Mouse (Mus musculus) kidney, postnatal 0 days (tissue): ENCODE data around the gene Cebpg. TPM values are rescaled to one million over a fixed set of nuclear protein-coding genes. Genes with fewer than 3 reads are reported as not detected.

Experiments
- ATAC-seq: fragments of 200-750 bp; cut with Nextera tagmentation; replicated peaks from 2 replicates; pipeline ENCODE4 v1.8.0; 2017; ENCODE audit warnings: low read depth, moderate number of reproducible peaks, moderate TSS enrichment, moderate library complexity; ENCODE audit not compliant: low FRiP score
- DNase-seq: peaks from one replicate; pipeline ENCODE4 v3.0.0-alpha.2; 2016; ENCODE audit warnings: low spot score
- H3K27ac ChIP-seq: fragments of 300-500 bp; sonication (generic); 2 replicates; pipeline ENCODE4 v1.5.1; 2014; ENCODE audit warnings: mild to moderate bottlenecking
- H3K27me3 ChIP-seq: fragments of 300-500 bp; sonication (generic); 2 replicates; pipeline ENCODE4 v1.6.1; 2014; ENCODE audit warnings: low read length, mixed read lengths; ENCODE audit not compliant: insufficient read depth
- H3K36me3 ChIP-seq: fragments of 300-500 bp; sonication (generic); 2 replicates; pipeline ENCODE4 v1.6.1; 2014; ENCODE audit warnings: low read length, mixed read lengths; ENCODE audit not compliant: insufficient read depth
- H3K4me1 ChIP-seq: fragments of 300-500 bp; sonication (generic); replicated peaks from 2 replicates; pipeline ENCODE4 v1.6.1; 2014; ENCODE audit warnings: antibody characterized with exemption, low read length, mixed read lengths; ENCODE audit not compliant: insufficient read depth
- H3K4me2 ChIP-seq: fragments of 300-500 bp; sonication (generic); 2 replicates; pipeline ENCODE4 v1.6.1; 2014; ENCODE audit warnings: mild to moderate bottlenecking, low read length, moderate library complexity, mixed read lengths
- H3K4me3 ChIP-seq: fragments of 300-500 bp; sonication (generic); replicated peaks from 2 replicates; pipeline ENCODE4 v1.5.1; 2014; ENCODE audit warnings: low read depth, low read length
- H3K9ac ChIP-seq: fragments of 300-500 bp; sonication (generic); 2 replicates; pipeline ENCODE4 v1.6.1; 2014; ENCODE audit warnings: low read depth, low read length
- H3K9me3 ChIP-seq: fragments of 300-500 bp; sonication (generic); replicated peaks from 2 replicates; pipeline ENCODE4 v1.6.1; 2016; ENCODE audit warnings: low read length, inconsistent platforms, mixed read lengths
- CTCF ChIP-seq: IDR thresholded peaks from 2 replicates; pipeline ENCODE4 v1.5.1; 2016; ENCODE audit warnings: antibody characterized with exemption, low read depth, mild to moderate bottlenecking, moderate library complexity
- WGBS: fragments of 180-500 bp; shearing (Covaris S2); extraction: QIAGEN DNeasy Blood & Tissue Kit; methylation state at CpG from one replicate; pipeline ENCODE4 v1.1.7; 2014; 5-methylcytosine and 5-hydroxymethylcytosine counted together
- microRNA-seq: library from miRNA; unstranded; fragments of <30 nt; microRNA quantifications from one replicate; pipeline ENCODE4, GENCODE M21; 2016
- polyA plus RNA-seq: library from polyadenylated mRNA; unstranded; fragments of >200 nt; fragmentation: Nextera tagmentation; extraction: Ambion mirVana; gene quantifications from 2 replicates; pipeline ENCODE4 v1.2.1, GENCODE M21; 2015

Cebpg gene
- polyA plus RNA-seq, 1 experiment from 2014 or later = 30.8 TPM

DNA sequence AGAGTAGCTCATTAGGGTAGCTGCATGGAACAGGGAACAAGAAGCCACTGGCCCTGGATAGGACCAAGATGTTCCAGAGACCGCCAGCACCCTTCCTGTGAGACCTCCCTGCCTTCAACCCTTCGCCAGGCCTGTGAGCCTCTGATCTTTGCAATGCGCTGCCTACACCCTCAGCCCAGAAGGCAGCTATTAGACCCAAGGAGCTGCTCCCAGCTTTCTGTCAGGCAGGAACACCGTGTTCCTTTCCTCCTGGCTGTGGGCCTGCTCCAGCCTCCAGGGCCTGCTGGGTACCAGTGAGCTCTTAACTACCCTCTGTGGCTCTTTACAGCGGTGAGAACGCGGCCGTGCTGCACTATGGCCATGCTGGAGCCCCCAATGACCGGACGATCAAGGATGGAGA lies 35.0 kb downstream of the Cebpg start:
- H3K36me3 ChIP-seq = peaks cover 11% of the 10 kb centered on the region; the same call in 1 of the 2 replicates
- ATAC-seq (no peak), DNase-seq (no peak)
- H3K27me3 ChIP-seq = no peaks in the 10 kb centered on the region
- H3K4me2 ChIP-seq = no peak overlapping the region
- H3K4me1 ChIP-seq = no peaks in the 10 kb centered on the region
- H3K9ac ChIP-seq = no peak overlapping the region
- TF ChIP-seq CTCF = no peak
- whole genome bisulfite sequencing = 87% methylated on average over 10 of the region's 10 CpGs
- H3K9me3 ChIP-seq = no peaks in the 10 kb centered on the region
- H3K27ac ChIP-seq = no peak overlapping the region
- H3K4me3 ChIP-seq = no peak overlapping the region

DNA sequence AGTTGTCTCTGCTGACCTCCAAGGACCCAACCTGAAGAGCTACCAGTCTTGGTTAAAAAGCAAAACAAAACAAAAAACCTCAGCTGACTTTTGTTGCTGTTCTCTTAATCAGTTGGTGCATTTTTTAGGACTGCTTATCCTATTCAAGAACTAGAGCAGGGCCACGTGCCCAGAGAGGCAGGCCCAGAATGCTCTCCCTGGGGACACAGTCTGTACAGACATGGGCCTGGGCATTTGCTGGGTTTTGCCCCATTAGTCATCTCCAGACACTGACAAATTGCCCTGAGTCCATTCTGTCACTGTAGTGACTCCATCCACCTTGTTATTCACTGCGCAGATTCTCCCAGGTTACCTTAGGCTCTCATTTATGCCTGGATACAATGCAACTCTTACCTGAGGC lies 41.1 kb downstream of the Cebpg start:
- ATAC-seq (no peak), DNase-seq (no peak)
- no peak for TF ChIP-seq CTCF
- no peak overlapping the region for H3K9ac ChIP-seq
- H3K36me3 ChIP-seq = 0 out of 2 replicates have a peak, but pooled peaks cover 7% of the 10 kb centered on the region
- no peak overlapping the region for H3K4me3 ChIP-seq
- H3K4me1 ChIP-seq = no peaks in the 10 kb centered on the region
- WGBS = 68% methylated on average over 2 of the region's 2 CpGs
- H3K27ac ChIP-seq = no peak overlapping the region
- no peaks in the 10 kb centered on the region for H3K9me3 ChIP-seq
- no peaks in the 10 kb centered on the region for H3K27me3 ChIP-seq
- no peak overlapping the region for H3K4me2 ChIP-seq

DNA sequence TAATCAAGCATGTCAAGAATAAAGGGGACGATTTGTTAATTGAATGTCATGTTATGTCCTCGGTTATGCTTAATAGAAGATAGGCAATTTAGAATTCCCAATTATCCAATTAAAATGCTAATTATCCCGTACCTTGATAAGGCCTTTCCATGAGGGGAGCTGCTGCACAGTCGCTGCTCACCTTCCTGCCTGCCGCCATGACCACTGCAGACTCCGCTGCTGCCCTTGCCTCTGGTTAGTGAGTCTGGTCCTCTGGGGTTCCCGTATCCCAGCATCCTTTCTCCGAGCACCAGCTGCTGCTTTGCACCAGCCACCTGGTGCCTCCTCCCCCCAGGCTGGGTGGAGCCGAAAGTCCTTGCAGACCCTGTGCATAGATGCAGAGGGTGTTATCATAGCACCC lies 43.1 kb downstream of the Cebpg start:
- no peak for DNase-seq
- Histone ChIP-seq H3K36me3 (0 out of 2 replicates have a peak, but pooled peaks cover 5% of the 10 kb centered on the region), H3K9ac (no peak overlapping the region), H3K27ac (no peak overlapping the region), H3K27me3 (no peaks in the 10 kb centered on the region), H3K4me3 (no peak overlapping the region), H3K4me2 (no peak overlapping the region), H3K9me3 (no peaks in the 10 kb centered on the region), H3K4me1 (no peaks in the 10 kb centered on the region)
- ATAC-seq = no peak
- TF ChIP-seq CTCF = no peak
- WGBS = 73% methylated on average over 9 of the region's 9 CpGs

DNA sequence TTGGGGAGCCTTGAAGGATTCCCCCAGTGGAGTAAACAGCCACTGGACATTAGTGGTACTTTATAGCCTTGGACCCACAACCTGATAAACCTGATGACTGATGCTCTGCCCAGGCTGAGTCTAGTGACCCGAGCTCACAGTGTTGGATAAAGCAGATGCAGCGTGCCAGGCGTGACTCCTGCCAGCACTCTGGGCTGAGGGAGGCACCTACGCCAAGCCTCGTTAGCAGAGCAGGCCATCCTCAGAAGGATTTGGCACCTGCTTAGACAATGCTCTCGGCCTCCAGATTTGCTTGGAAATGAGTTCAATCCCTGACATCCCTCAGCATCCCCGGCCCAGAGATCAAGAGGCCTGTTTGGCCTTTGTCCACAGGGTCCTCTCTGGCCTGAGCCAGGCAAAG lies 49.7 kb downstream of the Cebpg start:
- no peak overlapping the region for H3K9ac ChIP-seq
- no peaks in the 10 kb centered on the region for H3K9me3 ChIP-seq
- 76% methylated on average over 7 of the region's 7 CpGs for WGBS
- no peak overlapping the region for H3K4me3 ChIP-seq
- H3K4me1 ChIP-seq = no peaks in the 10 kb centered on the region
- H3K27me3 ChIP-seq = no peaks in the 10 kb centered on the region
- H3K4me2 ChIP-seq = no peak overlapping the region
- DNase-seq (no peak), ATAC-seq (no peak)
- H3K27ac ChIP-seq = no peak overlapping the region
- H3K36me3 ChIP-seq = no peaks in the 10 kb centered on the region
- TF ChIP-seq CTCF = no peak

DNA sequence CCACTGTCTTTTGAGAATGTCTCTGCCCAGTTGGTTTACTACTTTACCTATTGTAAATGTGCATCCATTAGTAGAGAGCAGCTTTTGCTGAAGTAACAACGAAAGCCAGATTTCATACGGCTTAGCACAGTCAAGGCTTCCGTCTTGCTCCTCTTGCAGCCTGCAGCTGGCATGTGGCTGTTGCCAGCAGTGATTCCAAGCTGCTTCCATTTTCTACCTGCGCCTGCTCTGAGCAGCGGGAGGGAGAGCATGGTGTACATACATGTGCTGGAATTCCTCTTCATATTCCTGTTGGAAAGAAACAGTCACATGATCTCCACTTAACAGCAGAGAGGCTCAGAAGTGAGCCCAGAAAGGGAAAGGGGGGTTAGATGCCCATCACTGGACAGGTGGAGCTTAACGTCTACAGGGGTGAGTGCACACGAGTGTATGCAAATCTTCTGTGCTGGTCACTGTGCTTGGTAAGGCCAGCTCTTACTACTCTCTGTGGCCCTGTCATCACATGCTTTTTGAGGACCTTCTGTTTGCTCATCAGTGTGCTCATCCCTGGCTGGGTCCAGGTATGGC lies 53.1 kb downstream of the Cebpg start:
- 81% methylated on average over 7 of the region's 7 CpGs for WGBS
- no peak overlapping the region for H3K27ac ChIP-seq
- H3K9ac ChIP-seq = no peak overlapping the region
- no peaks in the 10 kb centered on the region for H3K27me3 ChIP-seq
- H3K4me1 ChIP-seq = no peaks in the 10 kb centered on the region
- no peaks in the 10 kb centered on the region for H3K9me3 ChIP-seq
- H3K4me3 ChIP-seq = no peak overlapping the region
- TF ChIP-seq CTCF = no peak
- H3K36me3 ChIP-seq = no peaks in the 10 kb centered on the region
- DNase-seq (no peak), ATAC-seq (no peak)
- no peak overlapping the region for H3K4me2 ChIP-seq

DNA sequence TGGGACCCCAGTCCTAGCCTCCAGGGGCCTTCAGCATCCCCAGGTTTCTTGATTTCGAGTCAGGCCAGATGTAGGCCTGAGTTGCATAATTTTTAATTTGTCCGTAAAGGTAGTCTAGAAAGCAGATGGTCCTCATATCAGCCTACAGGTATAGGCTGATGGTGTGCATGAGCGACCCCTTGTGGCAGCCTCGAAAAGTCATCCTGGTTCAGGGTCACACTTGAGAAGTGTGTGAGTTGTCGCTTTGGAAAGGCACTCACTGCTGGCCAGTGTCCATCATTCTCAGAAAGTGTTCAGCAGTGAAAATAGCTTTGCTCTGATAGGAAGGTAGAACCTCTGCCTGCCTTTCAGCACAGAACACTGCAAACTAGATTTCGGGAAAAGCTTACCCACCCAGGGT lies 55.5 kb downstream of the Cebpg start:
- peak; percentile 68 for DNase-seq
- ATAC-seq = no peak

More for the DNA sequence above, 55.5 kb downstream of the Cebpg start:
- TF ChIP-seq CTCF = peak; percentile 78
- Histone ChIP-seq H3K9me3 (no peaks in the 10 kb centered on the region), H3K4me3 (no peak overlapping the region), H3K9ac (no peak overlapping the region), H3K4me1 (no peaks in the 10 kb centered on the region), H3K27me3 (no peaks in the 10 kb centered on the region), H3K27ac (no peak overlapping the region), H3K36me3 (no peaks in the 10 kb centered on the region), H3K4me2 (no peak overlapping the region)
- 39% methylated on average over 6 of the region's 6 CpGs for WGBS

Small RNA genes within 50 kb of the gene (microRNA-seq; reads per million reads assigned to microRNA genes)
- not detected for gene Gm25033

Other genes with a start within 250 kb of the Cebpg start
- gene Chst8, start 243.9 kb downstream of the Cebpg start, polyA plus RNA-seq = 14.1 and 16.8 TPM in 2 replicates
- gene Pepd, start 144.2 kb downstream of the Cebpg start, polyA plus RNA-seq = 150 and 172 TPM in 2 replicates
- 1.9 and 2.3 TPM in 2 replicates for gene Cebpa, start 62.7 kb upstream of the Cebpg start, polyA plus RNA-seq
- 0.26 and 0.28 TPM in 2 replicates for gene Slc7a10, start 129.8 kb upstream of the Cebpg start, polyA plus RNA-seq
- gene Lrp3, start 158.9 kb upstream of the Cebpg start, polyA plus RNA-seq = 3.7 and 4.1 TPM in 2 replicates